Comparison of ENCODE assay signal across 21 mouse cellular contexts in the genomic region with DNA sequence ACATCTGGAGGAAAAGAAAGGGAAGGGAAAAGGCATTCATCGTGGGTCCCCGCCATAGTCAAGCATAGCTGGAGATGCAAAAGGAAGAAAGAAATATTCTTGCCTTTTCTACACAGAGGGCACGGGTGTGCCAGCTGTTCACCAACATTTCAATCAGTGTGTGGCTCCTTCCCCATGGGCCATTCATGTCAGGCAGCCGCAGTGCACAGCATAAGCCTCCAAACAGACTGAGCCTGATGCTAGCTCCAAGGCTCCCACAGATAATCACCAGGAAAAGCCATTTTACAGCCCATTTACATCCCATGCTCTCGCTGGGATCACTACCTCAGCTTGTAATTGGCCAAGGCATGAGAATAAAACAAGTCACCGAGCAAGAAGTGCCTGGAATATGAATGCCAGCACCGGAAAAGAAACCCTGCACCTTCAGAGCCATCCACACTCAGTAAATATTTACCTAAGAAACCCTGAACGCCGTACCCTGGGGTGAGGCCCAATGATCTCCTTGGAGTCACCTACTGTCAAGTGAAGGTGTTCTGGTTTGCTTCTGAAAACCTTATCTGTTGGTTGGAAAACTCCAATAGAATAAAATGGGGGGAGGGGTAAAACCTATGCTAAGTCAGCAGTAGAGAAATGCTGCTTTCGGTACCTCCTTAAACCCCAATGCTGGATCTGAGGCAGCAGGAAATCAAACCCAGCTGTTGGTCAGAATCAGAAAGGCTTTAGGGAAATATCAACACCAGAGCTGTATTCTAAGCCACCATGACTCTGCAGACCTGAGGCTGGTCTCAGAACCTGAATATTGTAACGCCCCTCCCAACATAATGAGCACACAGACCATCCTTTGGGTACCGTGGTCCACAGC.
DNase-seq lines count a peak whose midpoint lies in the region; ATAC-seq and TF ChIP-seq lines count a peak whose summit lies in the region.
"Had no signal": no experiment of that assay in that cellular context is flagged by ENCODE, and none has a peak within 500 bp of the region (broad histone marks: within the 10 kb centered on the region; RNA-seq: fewer than 3 reads in every experiment).

No protein-coding gene starts in this region.

- TF ChIP-seq CTCF in lung, adult 2 months (IDR thresholded peaks at IDR 0.05; ENCODE audit: insufficient read depth, low read length) = no peak

- H3K4me1 ChIP-seq in hindbrain, embryonic 15.5 days (replicated peaks) = no peaks in the 10 kb centered on the region
- H3K4me1 ChIP-seq in hindbrain, embryonic 12.5 days = peaks cover 9% of the 10 kb centered on the region
- H3K4me1 ChIP-seq in embryonic facial prominence, embryonic 10.5 days = peaks cover 36% of the 10 kb centered on the region
- H3K4me1 ChIP-seq in embryonic facial prominence, embryonic 14.5 days (ENCODE audit: control insufficient read depth, insufficient read depth, low read length) = peaks cover 20% of the 10 kb centered on the region
- H3K4me1 ChIP-seq in limb, embryonic 14.5 days (ENCODE audit: control insufficient read depth, insufficient read depth, low read length) = peaks cover 19% of the 10 kb centered on the region
- no peaks in the 10 kb centered on the region for H3K4me1 ChIP-seq in lung, adult 2 months (ENCODE audit: control insufficient read depth, insufficient read depth, low read length)
- H3K4me1 ChIP-seq: stomach, embryonic 15.5 days had no signal

- H3K27me3 ChIP-seq in hindbrain, embryonic 15.5 days = no peaks in the 10 kb centered on the region
- no peaks in the 10 kb centered on the region for H3K27me3 ChIP-seq in hindbrain, embryonic 12.5 days
- H3K27me3 ChIP-seq in embryonic facial prominence, embryonic 10.5 days (replicated peaks; ENCODE audit: low read depth, poor library complexity, severe bottlenecking) = no peaks in the 10 kb centered on the region
- no peaks in the 10 kb centered on the region for H3K27me3 ChIP-seq in embryonic facial prominence, embryonic 14.5 days (replicated peaks; ENCODE audit: control insufficient read depth, insufficient read depth, low read length)
- no peaks in the 10 kb centered on the region for H3K27me3 ChIP-seq in limb, embryonic 14.5 days (ENCODE audit: control insufficient read depth, insufficient read depth, low read length)
- H3K27me3 ChIP-seq: Patski; stomach, embryonic 15.5 days had no signal

- 0 out of 2 replicates have a peak overlapping the region, but pooled peaks have one; percentile 39 for H3K27ac ChIP-seq in hindbrain, embryonic 15.5 days (replicated peaks)
- H3K27ac ChIP-seq in hindbrain, embryonic 12.5 days = no peak overlapping the region; the same call in 1 of the 2 replicates
- H3K27ac ChIP-seq in embryonic facial prominence, embryonic 10.5 days (replicated peaks) = peak overlapping the region; percentile 40
- H3K27ac ChIP-seq in embryonic facial prominence, embryonic 14.5 days (replicated peaks; ENCODE audit: low read depth, low read length) = no peak overlapping the region
- H3K27ac ChIP-seq in limb, embryonic 14.5 days (replicated peaks; ENCODE audit: low read depth, low read length) = peak overlapping the region; percentile 52; the same call in 1 of the 2 replicates
- H3K27ac ChIP-seq: layer of hippocampus, adult 2 months; stomach, embryonic 15.5 days had no signal

- WGBS in hindbrain, embryonic 15.5 days = 67% methylated on average over 12 of the region's 12 CpGs
- 68% methylated on average over 12 of the region's 12 CpGs for WGBS in hindbrain, embryonic 12.5 days
- WGBS in embryonic facial prominence, embryonic 10.5 days = 69% methylated on average over 12 of the region's 12 CpGs
- WGBS in embryonic facial prominence, embryonic 14.5 days = 49% methylated on average over 12 of the region's 12 CpGs
- WGBS in limb, embryonic 14.5 days = 42% methylated on average over 12 of the region's 12 CpGs
- 74% methylated on average over 12 of the region's 12 CpGs for WGBS in lung, adult 2 months

- DNase-seq in embryonic facial prominence, embryonic 10.5 days (ENCODE audit: low spot score) = peak; percentile 41
- peak; percentile 61 for DNase-seq in embryonic facial prominence, embryonic 14.5 days (ENCODE audit: low spot score)
- DNase-seq in limb, embryonic 14.5 days (ENCODE audit: low spot score) = peak; percentile 37
- DNase-seq in lung, adult 2 months = no peak
- no peak for DNase-seq in retina, postnatal 1 day
- DNase-seq: adrenal gland, postnatal 14 days; cerebellum, adult 2 months; gastrocnemius, postnatal 14 days; heart, postnatal 14 days; kidney, adult 18-20 months; kidney, postnatal 10 days; left cerebral cortex, postnatal 4 days; spleen, adult 18-20 months; thymus, adult 2 months had no signal

- no peaks in the 10 kb centered on the region for H3K9me3 ChIP-seq in hindbrain, embryonic 15.5 days
- H3K9me3 ChIP-seq in hindbrain, embryonic 12.5 days (replicated peaks) = no peaks in the 10 kb centered on the region
- H3K9me3 ChIP-seq in embryonic facial prominence, embryonic 10.5 days = no peaks in the 10 kb centered on the region
- no peaks in the 10 kb centered on the region for H3K9me3 ChIP-seq in embryonic facial prominence, embryonic 14.5 days (ENCODE audit: control insufficient read depth, low read length)
- no peaks in the 10 kb centered on the region for H3K9me3 ChIP-seq in limb, embryonic 14.5 days (ENCODE audit: control insufficient read depth, low read length)
- H3K9me3 ChIP-seq: stomach, embryonic 15.5 days had no signal

- ATAC-seq in hindbrain, embryonic 15.5 days (ENCODE audit: low FRiP score, low read depth) = peak; percentile 61; the same call in 1 of the 2 replicates
- ATAC-seq in hindbrain, embryonic 12.5 days (ENCODE audit: low FRiP score) = no peak
- 0 out of 2 replicates have a peak, but pooled peaks have one; percentile 62 for ATAC-seq in embryonic facial prominence, embryonic 14.5 days (ENCODE audit: low read depth)
- ATAC-seq in limb, embryonic 14.5 days (ENCODE audit: low FRiP score, low read depth) = peak; percentile 47; the same call in 1 of the 2 replicates
- ATAC-seq: activated CD4-positive, CD25-positive, alpha-beta regulatory T cell, adult 4 months; Patski had no signal

- H3K4me2 ChIP-seq in hindbrain, embryonic 15.5 days = no peak overlapping the region
- H3K4me2 ChIP-seq in hindbrain, embryonic 12.5 days (replicated peaks) = no peak overlapping the region
- peak overlapping the region; percentile 5; the same call in 1 of the 2 replicates for H3K4me2 ChIP-seq in embryonic facial prominence, embryonic 14.5 days (ENCODE audit: low read depth, low read length)
- no peak overlapping the region for H3K4me2 ChIP-seq in limb, embryonic 14.5 days (replicated peaks; ENCODE audit: low read depth, low read length, severe bottlenecking)
- H3K4me2 ChIP-seq: heart, embryonic 11.5 days; stomach, embryonic 15.5 days had no signal

- no peak overlapping the region for H3K9ac ChIP-seq in hindbrain, embryonic 15.5 days
- no peak overlapping the region for H3K9ac ChIP-seq in hindbrain, embryonic 12.5 days
- H3K9ac ChIP-seq in embryonic facial prominence, embryonic 14.5 days (ENCODE audit: low read depth, low read length) = no peak overlapping the region
- H3K9ac ChIP-seq in limb, embryonic 14.5 days (ENCODE audit: low read depth, low read length, severe bottlenecking) = no peak overlapping the region
- H3K9ac ChIP-seq: stomach, embryonic 15.5 days had no signal

- peaks cover 32% of the 10 kb centered on the region for H3K36me3 ChIP-seq in hindbrain, embryonic 15.5 days
- H3K36me3 ChIP-seq in hindbrain, embryonic 12.5 days = peaks cover 9% of the 10 kb centered on the region; the same call in 1 of the 2 replicates
- H3K36me3 ChIP-seq in embryonic facial prominence, embryonic 10.5 days (replicated peaks) = peaks cover 14% of the 10 kb centered on the region
- no peaks in the 10 kb centered on the region for H3K36me3 ChIP-seq in embryonic facial prominence, embryonic 14.5 days (ENCODE audit: control insufficient read depth, insufficient read depth, low read length)
- no peaks in the 10 kb centered on the region for H3K36me3 ChIP-seq in limb, embryonic 14.5 days (ENCODE audit: control insufficient read depth, insufficient read depth, low read length)
- H3K36me3 ChIP-seq: stomach, embryonic 15.5 days had no signal

- TF ChIP-seq POLR2A in limb, embryonic 14.5 days (IDR thresholded peaks at IDR 0.05; ENCODE audit: borderline replicate concordance, extremely low read depth, insufficient read depth, insufficient read length) = no peak
- no peak for TF ChIP-seq POLR2A in lung, adult 2 months (IDR thresholded peaks at IDR 0.05; ENCODE audit: borderline replicate concordance, extremely low read depth, low read depth, low read length)

- H3K4me3 ChIP-seq in hindbrain, embryonic 15.5 days = no peak overlapping the region
- no peak overlapping the region for H3K4me3 ChIP-seq in hindbrain, embryonic 12.5 days
- H3K4me3 ChIP-seq in embryonic facial prominence, embryonic 10.5 days = no peak overlapping the region
- no peak overlapping the region for H3K4me3 ChIP-seq in embryonic facial prominence, embryonic 14.5 days (ENCODE audit: low read depth, low read length)
- H3K4me3 ChIP-seq in limb, embryonic 14.5 days (replicated peaks; ENCODE audit: low read length) = no peak overlapping the region
- H3K4me3 ChIP-seq in lung, adult 2 months (replicated peaks; ENCODE audit: extremely low read depth, low read depth, low read length) = no peak overlapping the region
- H3K4me3 ChIP-seq: layer of hippocampus, adult 2 months; stomach, embryonic 15.5 days had no signal

Comparison
In these comparisons a context has a peak if more than half of its experiments do, and no peak if none do; other contexts are left out.
1. H3K27ac ChIP-seq: peak in hindbrain, embryonic 15.5 days (single experiment), embryonic facial prominence, embryonic 10.5 days (single experiment) and limb, embryonic 14.5 days (single experiment); none in hindbrain, embryonic 12.5 days (single experiment) and embryonic facial prominence, embryonic 14.5 days (single experiment).
2. DNase-seq: peak in embryonic facial prominence, embryonic 10.5 days (single experiment), embryonic facial prominence, embryonic 14.5 days (single experiment) and limb, embryonic 14.5 days (single experiment); none in lung, adult 2 months (single experiment) and retina, postnatal 1 day (single experiment).